Mouse (Mus musculus) kidney, embryonic 14.5 days (tissue): ENCODE data around the gene Pcbp1. TPM values are rescaled to one million over a fixed set of nuclear protein-coding genes. Genes with fewer than 3 reads are reported as not detected.
"Not testable (repeated sequence)": the region's sequence is repeated elsewhere in the genome, so short reads cannot be mapped to it uniquely, and the experiment has no call there.

Source experiments
- ATAC-seq: fragments of 200-750 bp; cut with Nextera tagmentation; 2 replicates; pipeline ENCODE4 v1.8.0; 2017; ENCODE audit warnings: moderate number of reproducible peaks, mild to moderate bottlenecking, moderate TSS enrichment, moderate library complexity; ENCODE audit not compliant: low FRiP score, low TSS enrichment
- H3K27ac ChIP-seq: fragments of 300-500 bp; sonication (generic); 2 replicates; pipeline ENCODE4 v1.5.1; 2014; ENCODE audit warnings: low read depth, mild to moderate bottlenecking, low read length, moderate library complexity, mixed read lengths
- H3K27me3 ChIP-seq: fragments of 300-500 bp; sonication (generic); 2 replicates; pipeline ENCODE4 v1.6.1; 2014; ENCODE audit warnings: mild to moderate bottlenecking, low read length; ENCODE audit not compliant: control insufficient read depth, insufficient read depth
- H3K36me3 ChIP-seq: fragments of 300-500 bp; sonication (generic); 2 replicates; pipeline ENCODE4 v1.6.1; 2014; ENCODE audit warnings: low read length, mixed read lengths; ENCODE audit not compliant: control insufficient read depth, insufficient read depth
- H3K4me1 ChIP-seq: fragments of 300-500 bp; sonication (generic); 2 replicates; pipeline ENCODE4 v1.6.1; 2014; ENCODE audit warnings: low read length, mixed read lengths; ENCODE audit not compliant: control insufficient read depth, insufficient read depth
- H3K4me2 ChIP-seq: fragments of 300-500 bp; sonication (generic); replicated peaks from 2 replicates; pipeline ENCODE4 v1.6.1; 2014; ENCODE audit warnings: low read depth, mild to moderate bottlenecking, low read length
- H3K4me3 ChIP-seq: fragments of 300-500 bp; sonication (generic); 2 replicates; pipeline ENCODE4 v1.5.1; 2014; ENCODE audit warnings: mild to moderate bottlenecking, low read length
- H3K9ac ChIP-seq: fragments of 300-500 bp; sonication (generic); 2 replicates; pipeline ENCODE4 v1.6.1; 2014; ENCODE audit warnings: low read depth, mild to moderate bottlenecking, low read length, moderate library complexity
- H3K9me3 ChIP-seq: fragments of 300-500 bp; sonication (generic); 2 replicates; pipeline ENCODE4 v1.6.1; 2016; ENCODE audit warnings: low read length; ENCODE audit not compliant: control insufficient read depth
- WGBS: fragments of 180-500 bp; shearing (Covaris S2); extraction: QIAGEN DNeasy Blood & Tissue Kit; methylation state at CpG from one replicate; pipeline ENCODE4 v1.1.7; 2014; 5-methylcytosine and 5-hydroxymethylcytosine counted together
- polyA plus RNA-seq: library from polyadenylated mRNA; unstranded; fragments of >200 nt; fragmentation: Nextera tagmentation; extraction: Ambion mirVana; gene quantifications from 2 replicates; pipeline ENCODE4 v1.2.1, GENCODE M21; 2014

The Pcbp1 gene
- polyA plus RNA-seq, 1 experiment from 2014 or later: 492 TPM

GRCm38 (mm10) chr6:86493469-86494263 is 32.5 kb downstream of the Pcbp1 start:
- no peak overlapping the region for H3K9ac ChIP-seq
- 0 out of 2 replicates have a peak, but pooled peaks cover 5% of the 10 kb centered on the region for H3K9me3 ChIP-seq
- no peak overlapping the region for H3K4me3 ChIP-seq
- H3K4me2 ChIP-seq: no peak overlapping the region
- no peak for ATAC-seq
- H3K36me3 ChIP-seq: no peaks in the 10 kb centered on the region
- H3K27me3 ChIP-seq: no peaks in the 10 kb centered on the region
- peaks cover 18% of the 10 kb centered on the region; the same call in 1 of the 2 replicates for H3K4me1 ChIP-seq
- no peak overlapping the region for H3K27ac ChIP-seq
- WGBS: 58% methylated on average over 13 of the region's 13 CpGs

GRCm38 (mm10) chr6:86490413-86490812 is 35.7 kb downstream of the Pcbp1 start:
- WGBS: 94% methylated on average over 8 of the region's 8 CpGs
- peaks cover 21% of the 10 kb centered on the region for H3K4me1 ChIP-seq
- H3K27me3 ChIP-seq, H3K4me3 ChIP-seq, H3K36me3 ChIP-seq, H3K9ac ChIP-seq, H3K4me2 ChIP-seq, ATAC-seq, H3K27ac ChIP-seq, H3K9me3 ChIP-seq: not testable (repeated sequence)

GRCm38 (mm10) chr6:86489945-86490344 is 36.2 kb downstream of the Pcbp1 start:
- H3K9ac ChIP-seq: no peak overlapping the region
- WGBS: 97% methylated on average over 2 of the region's 2 CpGs

GRCm38 (mm10) chr6:86488149-86488485 is 38.0 kb downstream of the Pcbp1 start:
- H3K27ac ChIP-seq: peak overlapping the region; percentile 86
- H3K36me3 ChIP-seq: no peaks in the 10 kb centered on the region
- WGBS: 54% methylated on average over 3 of the region's 3 CpGs
- no peaks in the 10 kb centered on the region for H3K9me3 ChIP-seq
- H3K4me3 ChIP-seq: no peak overlapping the region
- H3K27me3 ChIP-seq: no peaks in the 10 kb centered on the region
- peaks cover 17% of the 10 kb centered on the region for H3K4me1 ChIP-seq
- H3K9ac ChIP-seq: peak overlapping the region; percentile 54; the same call in 1 of the 2 replicates
- no peak for ATAC-seq
- H3K4me2 ChIP-seq: no peak overlapping the region

More at GRCm38 (mm10) chr6:86489945-86490344, 36.2 kb downstream of the Pcbp1 start:
- Histone ChIP-seq H3K36me3 (no peaks in the 10 kb centered on the region), H3K4me3 (no peak overlapping the region), H3K9me3 (0 out of 2 replicates have a peak, but pooled peaks cover 3% of the 10 kb centered on the region), H3K27me3 (no peaks in the 10 kb centered on the region), H3K4me1 (peaks cover 21% of the 10 kb centered on the region), H3K27ac (no peak overlapping the region), H3K4me2 (no peak overlapping the region)
- ATAC-seq: no peak

- Histone ChIP-seq H3K9ac (peak overlapping the region; percentile 54), H3K4me2 (peak overlapping the region; percentile 15), H3K27me3 (no peaks in the 10 kb centered on the region), H3K27ac (peak overlapping the region; percentile 86), H3K4me3 (no peak overlapping the region), H3K9me3 (no peaks in the 10 kb centered on the region), H3K4me1 (peaks cover 17% of the 10 kb centered on the region), H3K36me3 (no peaks in the 10 kb centered on the region)
- 14% methylated on average over 23 of the region's 24 CpGs for WGBS
- peak; percentile 78 for ATAC-seq
Measured at GRCm38 (mm10) chr6:86487358-86488148, 38.6 kb downstream of the Pcbp1 start.

- ATAC-seq: no peak; the same call in 1 of the 2 replicates
- H3K36me3 ChIP-seq: no peaks in the 10 kb centered on the region
- no peak overlapping the region for H3K9ac ChIP-seq
- H3K9me3 ChIP-seq: no peaks in the 10 kb centered on the region
- no peaks in the 10 kb centered on the region for H3K27me3 ChIP-seq
- H3K4me2 ChIP-seq: no peak overlapping the region
- H3K4me1 ChIP-seq: peaks cover 17% of the 10 kb centered on the region
- no peak overlapping the region; the same call in 1 of the 2 replicates for H3K27ac ChIP-seq
- no peak overlapping the region for H3K4me3 ChIP-seq
- 48% methylated on average over 7 of the region's 7 CpGs for whole genome bisulfite sequencing
Measured at GRCm38 (mm10) chr6:86485943-86486640, 40.0 kb downstream of the Pcbp1 start.

- no peak overlapping the region for H3K27ac ChIP-seq
- H3K4me3 ChIP-seq: no peak overlapping the region
- no peak for ATAC-seq
- H3K4me1 ChIP-seq: peaks cover 31% of the 10 kb centered on the region
- H3K36me3 ChIP-seq: no peaks in the 10 kb centered on the region
- H3K9me3 ChIP-seq: no peaks in the 10 kb centered on the region
- no peak overlapping the region for H3K4me2 ChIP-seq
- no peak overlapping the region for H3K9ac ChIP-seq
- H3K27me3 ChIP-seq: no peaks in the 10 kb centered on the region
- 99% methylated on average over 5 of the region's 5 CpGs for WGBS
Measured at GRCm38 (mm10) chr6:86481871-86482270, 44.2 kb downstream of the Pcbp1 start.

GRCm38 (mm10) chr6:86480189-86480831 is 45.8 kb downstream of the Pcbp1 start:
- WGBS: 16% methylated on average over 9 of the region's 9 CpGs
- H3K4me2 ChIP-seq: peak overlapping the region; percentile 37
- peak overlapping the region; percentile 17; the same call in 1 of the 2 replicates for H3K4me3 ChIP-seq
- H3K9me3 ChIP-seq: no peaks in the 10 kb centered on the region
- ATAC-seq: peak; percentile 49; the same call in 1 of the 2 replicates
- peak overlapping the region; percentile 31; the same call in 1 of the 2 replicates for H3K9ac ChIP-seq
- H3K27ac ChIP-seq: peak overlapping the region; percentile 89
- no peaks in the 10 kb centered on the region for H3K36me3 ChIP-seq
- peaks cover 20% of the 10 kb centered on the region for H3K4me1 ChIP-seq
- H3K27me3 ChIP-seq: no peaks in the 10 kb centered on the region
